Mouse (Mus musculus) limb, embryonic 14.5 days (tissue): ENCODE measurements around the gene Galnt10. TPM values are rescaled to one million over a fixed set of nuclear protein-coding genes. Genes with fewer than 3 reads are reported as not detected.

ENCODE experiments used
- ATAC-seq: fragments of 200-750 bp; cut with Nextera tagmentation; 2 replicates; pipeline ENCODE4 v1.8.0; 2017; ENCODE audit warnings: low read depth, moderate number of reproducible peaks, moderate TSS enrichment; ENCODE audit not compliant: low FRiP score
- DNase-seq: peaks from one replicate; pipeline ENCODE4 v3.0.0-alpha.2; 2015; ENCODE audit warnings: low spot score
- H3K27ac ChIP-seq: fragments of 300-500 bp; sonication (generic); replicated peaks from 2 replicates; pipeline ENCODE4 v1.5.1; 2014; ENCODE audit warnings: low read depth, mild to moderate bottlenecking, low read length, moderate library complexity, mixed read lengths
- H3K27me3 ChIP-seq: fragments of 300-500 bp; sonication (generic); 2 replicates; pipeline ENCODE4 v1.6.1; 2014; ENCODE audit warnings: low read length, mixed read lengths; ENCODE audit not compliant: control insufficient read depth, insufficient read depth
- H3K36me3 ChIP-seq: fragments of 300-500 bp; sonication (generic); 2 replicates; pipeline ENCODE4 v1.6.1; 2014; ENCODE audit warnings: mild to moderate bottlenecking, low read length, moderate library complexity, mixed read lengths; ENCODE audit not compliant: control insufficient read depth, insufficient read depth
- H3K4me1 ChIP-seq: fragments of 300-500 bp; sonication (generic); 2 replicates; pipeline ENCODE4 v1.6.1; 2014; ENCODE audit warnings: antibody characterized with exemption, low read length, mixed read lengths; ENCODE audit not compliant: control insufficient read depth, insufficient read depth
- H3K4me2 ChIP-seq: fragments of 300-500 bp; sonication (generic); replicated peaks from 2 replicates; pipeline ENCODE4 v1.6.1; 2014; ENCODE audit warnings: low read depth, mild to moderate bottlenecking, low read length, moderate library complexity; ENCODE audit not compliant: severe bottlenecking
- H3K4me3 ChIP-seq: fragments of 300-500 bp; sonication (generic); replicated peaks from 2 replicates; pipeline ENCODE4 v1.5.1; 2014; ENCODE audit warnings: low read length
- H3K9ac ChIP-seq: fragments of 300-500 bp; sonication (generic); 2 replicates; pipeline ENCODE4 v1.6.1; 2014; ENCODE audit warnings: mild to moderate bottlenecking, low read depth, low read length, moderate library complexity; ENCODE audit not compliant: severe bottlenecking
- H3K9me3 ChIP-seq: fragments of 300-500 bp; sonication (generic); 2 replicates; pipeline ENCODE4 v1.6.1; 2016; ENCODE audit warnings: low read length; ENCODE audit not compliant: control insufficient read depth
- POLR2A ChIP-seq: fragments of 200-500 bp; IDR thresholded peaks from 2 replicates; pipeline ENCODE4 v1.8.0; 2012; ENCODE audit warnings: inconsistent platforms, mild to moderate bottlenecking, moderate library complexity, borderline replicate concordance; ENCODE audit not compliant: insufficient read depth, insufficient read length; ENCODE audit errors: extremely low read depth
- WGBS: fragments of 180-500 bp; shearing (Covaris S2); extraction: QIAGEN DNeasy Blood & Tissue Kit; methylation state at CpG from one replicate; pipeline ENCODE4 v1.1.7; 2014; 5-methylcytosine and 5-hydroxymethylcytosine counted together
- polyA plus RNA-seq, 2 experiments: library from polyadenylated mRNA; depleted of rRNA in 1 of 2; stranded (reverse) in 1 of 2; unstranded in 1 of 2; fragments of >200 nt; fragmentation: Nextera tagmentation in 1 of 2; extraction: Ambion mirVana in 1 of 2; gene quantifications; 2 replicates each; pipeline versions ENCODE4 v1.2.1 to v1.2.3; 2012 to 2014

The Galnt10 gene
- polyA plus RNA-seq, 2 experiments, result 24.4 to 26.5 TPM

DNA sequence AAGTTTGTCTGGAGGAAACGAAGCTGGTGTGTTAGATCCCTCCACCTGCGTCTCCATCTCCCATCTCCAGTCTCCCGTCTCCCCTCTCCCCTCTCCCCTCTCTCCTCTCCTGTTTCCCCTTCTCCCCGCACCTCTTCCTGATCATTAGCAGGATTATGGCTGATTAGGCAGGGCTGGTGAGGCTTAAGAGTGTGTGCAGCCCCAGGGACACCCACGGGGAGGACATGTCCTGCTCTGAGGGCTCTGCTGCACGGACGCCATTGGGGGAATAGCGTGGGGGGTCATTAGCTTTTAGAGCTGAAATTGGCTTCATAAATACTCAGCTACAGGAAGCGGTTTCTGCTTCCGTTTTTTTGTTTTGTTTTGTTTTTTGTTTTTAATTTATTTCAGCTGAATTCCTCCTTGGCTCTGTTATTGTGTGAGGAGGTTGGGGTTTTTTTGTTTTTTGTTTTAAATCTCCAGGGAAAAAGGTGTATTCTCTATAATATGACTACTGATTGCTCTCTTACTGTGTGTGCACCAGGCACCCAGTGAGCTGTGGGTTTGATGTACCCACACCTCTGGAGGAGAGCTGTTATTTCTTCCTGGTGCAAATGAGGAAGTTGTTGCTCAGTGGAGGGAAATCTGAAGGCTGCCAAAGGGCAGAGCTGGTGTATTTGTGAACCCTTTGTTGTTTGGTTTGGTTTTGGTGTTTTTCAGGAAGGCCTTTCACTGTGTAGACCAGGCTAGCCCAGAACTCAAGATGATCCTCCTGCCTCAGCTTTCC is 40.6 kb downstream of the Galnt10 start:
- no peak overlapping the region for H3K27ac ChIP-seq
- no peak for TF ChIP-seq POLR2A
- DNase-seq (no peak), ATAC-seq (no peak)
- H3K4me3 ChIP-seq, result no peak overlapping the region
- H3K4me1 ChIP-seq, result peaks cover 33% of the 10 kb centered on the region
- no peaks in the 10 kb centered on the region for H3K9me3 ChIP-seq
- no peaks in the 10 kb centered on the region for H3K36me3 ChIP-seq
- no peak overlapping the region for H3K4me2 ChIP-seq
- H3K9ac ChIP-seq, result no peak overlapping the region
- H3K27me3 ChIP-seq, result no peaks in the 10 kb centered on the region
- 18% methylated on average over 10 of the region's 10 CpGs for WGBS

DNA sequence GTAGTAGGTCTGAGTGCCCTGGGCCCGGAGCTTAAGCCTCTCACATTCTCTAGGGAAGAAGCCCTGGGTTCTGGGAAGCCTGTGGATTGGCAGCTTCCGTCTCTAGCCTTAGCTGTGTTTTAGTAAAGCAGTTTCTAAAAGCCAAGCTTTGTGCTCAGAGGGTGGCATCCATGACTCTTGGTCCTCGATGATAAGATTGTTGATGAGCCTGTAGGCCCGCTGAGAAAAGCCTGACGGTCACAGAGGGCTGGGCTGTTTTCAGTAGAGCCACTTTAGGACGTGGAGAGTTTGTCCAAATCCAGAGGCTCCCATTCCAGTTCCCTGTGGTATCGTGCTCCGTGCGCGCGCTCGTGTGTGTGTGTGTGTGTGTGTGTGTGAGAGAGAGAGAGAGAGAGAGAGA is 41.6 kb downstream of the Galnt10 start:
- H3K36me3 ChIP-seq, result no peaks in the 10 kb centered on the region
- no peak overlapping the region for H3K9ac ChIP-seq
- ATAC-seq, result no peak
- no peaks in the 10 kb centered on the region for H3K9me3 ChIP-seq
- no peak overlapping the region for H3K4me2 ChIP-seq
- no peak for TF ChIP-seq POLR2A
- H3K27ac ChIP-seq, result no peak overlapping the region
- no peak overlapping the region for H3K4me3 ChIP-seq
- no peaks in the 10 kb centered on the region for H3K27me3 ChIP-seq
- peaks cover 27% of the 10 kb centered on the region for H3K4me1 ChIP-seq
- no peak for DNase-seq
- WGBS, result 83% methylated on average over 12 of the region's 12 CpGs

DNA sequence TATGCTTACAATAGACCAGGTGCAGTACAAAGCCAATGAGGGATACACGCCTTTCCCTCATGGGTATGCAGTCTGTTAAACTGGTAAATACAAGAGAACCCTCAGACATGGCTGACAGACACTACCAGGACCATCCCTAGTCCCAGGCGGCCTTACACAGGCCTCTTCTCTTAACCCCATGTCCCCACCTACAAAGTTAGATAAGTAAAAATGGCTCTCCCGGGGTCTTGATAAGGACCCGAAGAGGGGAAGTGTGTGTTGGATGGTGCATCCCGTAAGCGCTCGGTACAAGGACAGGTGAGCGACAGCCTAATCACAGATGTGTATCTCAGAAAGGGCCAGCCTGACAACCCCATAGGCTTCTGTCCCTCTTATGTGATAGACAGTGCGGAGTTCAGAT is 42.0 kb downstream of the Galnt10 start:
- peaks cover 27% of the 10 kb centered on the region for H3K4me1 ChIP-seq

DNA sequence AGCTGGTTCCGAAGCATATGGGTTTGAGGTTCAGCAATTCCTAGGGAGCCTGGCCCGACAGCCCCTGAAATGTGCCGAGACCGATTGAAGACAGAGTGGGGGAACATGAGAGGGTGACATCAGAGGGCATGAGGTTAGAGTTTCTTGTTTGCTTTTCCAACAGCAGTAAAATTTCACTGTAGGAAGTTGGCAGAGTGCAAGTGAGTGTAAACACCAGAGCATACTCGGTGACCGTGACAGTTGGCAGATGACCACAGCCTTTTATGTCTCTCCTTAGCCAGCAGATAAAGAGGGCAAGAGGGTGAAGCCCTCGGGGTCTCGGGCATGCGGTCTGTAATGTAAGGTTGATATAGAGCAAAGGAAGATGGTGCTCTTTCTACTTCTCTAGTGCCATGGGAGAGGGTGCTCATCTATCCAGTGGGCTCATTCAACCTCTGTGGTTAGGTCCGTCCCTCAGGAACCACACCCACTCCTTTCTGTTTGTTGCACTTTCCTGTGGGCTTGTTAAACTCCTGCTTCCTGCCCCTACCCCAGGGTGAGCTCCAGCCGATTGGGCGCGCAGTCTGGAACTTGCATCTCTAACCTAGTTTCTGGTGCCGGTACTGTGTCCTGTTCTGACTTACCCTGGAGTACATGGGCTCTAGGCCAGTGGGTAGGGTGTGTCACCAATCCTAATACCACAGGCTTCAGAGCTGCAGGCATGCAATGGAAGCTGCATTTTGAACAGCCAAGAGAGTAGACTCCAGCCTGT is 43.1 kb downstream of the Galnt10 start:
- Histone ChIP-seq H3K9ac (no peak overlapping the region), H3K27me3 (no peaks in the 10 kb centered on the region), H3K27ac (no peak overlapping the region), H3K4me3 (no peak overlapping the region), H3K4me2 (no peak overlapping the region), H3K36me3 (no peaks in the 10 kb centered on the region; the same call in 1 of the 2 replicates), H3K4me1 (peaks cover 22% of the 10 kb centered on the region), H3K9me3 (no peaks in the 10 kb centered on the region)
- 55% methylated on average over 14 of the region's 14 CpGs for WGBS
- no peak for ATAC-seq
- TF ChIP-seq POLR2A, result no peak
- DNase-seq, result no peak

More for the DNA sequence above, 42.0 kb downstream of the Galnt10 start:
- H3K27ac ChIP-seq, result no peak overlapping the region
- no peaks in the 10 kb centered on the region for H3K36me3 ChIP-seq
- no peaks in the 10 kb centered on the region for H3K27me3 ChIP-seq
- no peak overlapping the region for H3K4me2 ChIP-seq
- TF ChIP-seq POLR2A, result no peak
- H3K9me3 ChIP-seq, result no peaks in the 10 kb centered on the region
- no peak overlapping the region for H3K4me3 ChIP-seq
- DNase-seq (no peak), ATAC-seq (no peak)
- H3K9ac ChIP-seq, result no peak overlapping the region
- 93% methylated on average over 9 of the region's 9 CpGs for WGBS

DNA sequence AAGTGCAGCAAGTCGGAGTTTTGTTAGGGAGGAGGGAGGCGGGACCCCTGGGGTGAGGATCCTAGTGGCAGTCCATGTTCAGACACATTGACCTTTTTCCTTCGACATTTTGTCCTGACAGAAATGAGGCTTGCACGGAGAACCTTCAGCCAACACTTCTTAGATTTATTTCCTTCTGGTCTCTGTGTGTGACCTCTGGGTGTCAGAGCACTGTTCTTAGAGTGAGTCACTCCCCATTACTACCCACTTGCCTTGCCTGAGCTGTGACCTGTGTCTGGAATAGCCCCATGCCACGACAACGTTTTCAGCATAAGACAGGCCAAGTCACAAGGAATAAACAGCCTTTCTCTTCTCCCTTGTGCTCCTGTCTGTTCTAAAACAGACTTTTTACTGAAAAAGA is 44.6 kb downstream of the Galnt10 start:
- 40% methylated on average over 6 of the region's 6 CpGs for WGBS
- H3K4me1 ChIP-seq, result peaks cover 19% of the 10 kb centered on the region

More for the DNA sequence above, 44.6 kb downstream of the Galnt10 start:
- ATAC-seq (no peak), DNase-seq (no peak)
- no peaks in the 10 kb centered on the region for H3K9me3 ChIP-seq
- H3K4me2 ChIP-seq, result no peak overlapping the region
- no peak overlapping the region for H3K9ac ChIP-seq
- H3K27ac ChIP-seq, result no peak overlapping the region
- TF ChIP-seq POLR2A, result no peak
- no peaks in the 10 kb centered on the region for H3K27me3 ChIP-seq
- H3K36me3 ChIP-seq, result no peaks in the 10 kb centered on the region; the same call in 1 of the 2 replicates
- no peak overlapping the region for H3K4me3 ChIP-seq
